Mouse (Mus musculus) neural tube, embryonic 11.5 days (tissue): Measurements from ENCODE around the gene Cnnm4. TPM values are rescaled to one million over a fixed set of nuclear protein-coding genes. Genes with fewer than 3 reads are reported as not detected.

ENCODE experiments used
- ATAC-seq: fragments of 200-750 bp; cut with Nextera tagmentation; 2 replicates; pipeline ENCODE4 v1.8.0; 2017; ENCODE audit warnings: moderate number of reproducible peaks, mild to moderate bottlenecking, moderate TSS enrichment, moderate library complexity; ENCODE audit not compliant: insufficient read depth, low FRiP score, low TSS enrichment
- DNase-seq: peaks from one replicate; pipeline ENCODE4 v3.0.0-alpha.2; 2015; ENCODE audit warnings: low spot score
- H3K27ac ChIP-seq: fragments of 300-500 bp; sonication (generic); 2 replicates; pipeline ENCODE4 v1.5.1; 2014; ENCODE audit warnings: low read depth, mild to moderate bottlenecking, low read length
- H3K27me3 ChIP-seq: fragments of 300-500 bp; sonication (generic); 2 replicates; pipeline ENCODE4 v1.6.1; 2014; ENCODE audit warnings: mild to moderate bottlenecking, low read length, mixed read lengths; ENCODE audit not compliant: control insufficient read depth, insufficient read depth
- H3K36me3 ChIP-seq: fragments of 300-500 bp; sonication (generic); 2 replicates; pipeline ENCODE4 v1.6.1; 2014; ENCODE audit warnings: mild to moderate bottlenecking, low read length, moderate library complexity, mixed read lengths; ENCODE audit not compliant: control insufficient read depth, insufficient read depth
- H3K4me1 ChIP-seq: fragments of 300-500 bp; sonication (generic); 2 replicates; pipeline ENCODE4 v1.6.1; 2014; ENCODE audit warnings: low read length, mixed read lengths; ENCODE audit not compliant: control insufficient read depth, insufficient read depth
- H3K4me2 ChIP-seq: fragments of 300-500 bp; sonication (generic); 2 replicates; pipeline ENCODE4 v1.6.1; 2014; ENCODE audit warnings: low read depth, mild to moderate bottlenecking, moderate library complexity
- H3K4me3 ChIP-seq: fragments of 300-500 bp; sonication (generic); 2 replicates; pipeline ENCODE4 v1.5.1; 2014; ENCODE audit warnings: low read depth, low read length
- H3K9ac ChIP-seq: fragments of 300-500 bp; sonication (generic); 2 replicates; pipeline ENCODE4 v1.6.1; 2014; ENCODE audit warnings: mild to moderate bottlenecking, low read length
- H3K9me3 ChIP-seq: fragments of 300-500 bp; sonication (generic); 2 replicates; pipeline ENCODE4 v1.6.1; 2016; ENCODE audit warnings: low read length; ENCODE audit not compliant: control insufficient read depth
- WGBS: fragments of 180-500 bp; shearing (Covaris S2); extraction: QIAGEN DNeasy Blood & Tissue Kit; methylation state at CpG from one replicate; pipeline ENCODE4 v1.1.7; 2014; 5-methylcytosine and 5-hydroxymethylcytosine counted together
- polyA plus RNA-seq: library from polyadenylated mRNA; unstranded; fragments of >200 nt; fragmentation: Nextera tagmentation; extraction: Ambion mirVana; gene quantifications from 2 replicates; pipeline ENCODE4 v1.2.1, GENCODE M21; 2014

Cnnm4 gene
- polyA plus RNA-seq, 1 experiment from 2014 or later, result 14.0 TPM

- 88% methylated on average over 3 of the region's 3 CpGs for WGBS
- Histone ChIP-seq H3K27me3 (no peaks in the 10 kb centered on the region), H3K27ac (no peak overlapping the region), H3K4me3 (no peak overlapping the region), H3K4me1 (0 out of 2 replicates have a peak, but pooled peaks cover 4% of the 10 kb centered on the region), H3K36me3 (peaks cover 12% of the 10 kb centered on the region), H3K9ac (no peak overlapping the region), H3K9me3 (no peaks in the 10 kb centered on the region), H3K4me2 (no peak overlapping the region)
- ATAC-seq (no peak), DNase-seq (no peak)
These were observed 46.8 kb downstream of the Cnnm4 start for GRCm38 (mm10) chr1:36518259-36518658.

- no peak overlapping the region for H3K4me3 ChIP-seq
- ATAC-seq, result no peak
- no peak for DNase-seq
- no peak overlapping the region for H3K4me2 ChIP-seq
- H3K4me1 ChIP-seq, result no peaks in the 10 kb centered on the region
- no peaks in the 10 kb centered on the region for H3K27me3 ChIP-seq
- H3K9ac ChIP-seq, result no peak overlapping the region
- no peaks in the 10 kb centered on the region for H3K9me3 ChIP-seq
- H3K27ac ChIP-seq, result no peak overlapping the region
- 81% methylated on average over 11 of the region's 11 CpGs for WGBS
- H3K36me3 ChIP-seq, result peaks cover 12% of the 10 kb centered on the region
These were observed 48.2 kb downstream of the Cnnm4 start for GRCm38 (mm10) chr1:36519626-36520025.

GRCm38 (mm10) chr1:36522210-36522609 lies 50.8 kb downstream of the Cnnm4 start:
- no peak for ATAC-seq
- WGBS, result 91% methylated on average over 7 of the region's 7 CpGs
- H3K4me2 ChIP-seq, result no peak overlapping the region

DNA sequence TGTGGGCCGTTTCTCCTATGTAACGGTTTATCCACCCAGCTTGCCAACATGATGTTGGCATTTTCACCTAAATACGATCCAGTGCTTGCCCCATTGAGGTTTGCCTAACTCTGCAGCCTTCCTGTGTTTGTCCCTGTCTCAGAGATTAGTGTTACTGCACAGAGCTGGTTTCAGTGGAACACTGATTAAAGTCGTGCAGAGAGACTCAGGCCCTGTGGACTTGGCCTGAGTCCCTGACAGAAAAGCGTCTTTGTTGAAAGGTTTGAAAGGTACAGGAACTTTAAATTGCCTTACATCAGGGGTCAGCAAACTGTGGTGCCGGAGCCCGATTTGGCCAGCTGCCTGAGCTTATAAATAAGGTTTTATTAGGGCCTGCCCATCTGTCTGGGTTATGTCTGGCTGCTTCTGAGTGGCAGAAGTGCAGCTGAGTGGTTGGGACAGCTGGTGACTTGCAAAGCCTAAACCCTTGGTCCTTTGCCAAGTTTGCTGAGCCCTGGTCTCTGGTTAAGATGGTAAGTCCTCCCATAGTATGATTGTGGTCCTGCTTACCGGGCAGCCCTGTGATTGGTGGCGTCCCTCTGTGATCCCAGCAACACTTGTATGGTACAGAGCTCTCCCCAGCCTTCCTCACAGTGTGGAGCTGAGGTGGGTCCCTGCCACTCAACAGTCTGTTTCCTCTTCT lies 52.1 kb downstream of the Cnnm4 start:
- DNase-seq (no peak), ATAC-seq (no peak)
- H3K4me2 ChIP-seq, result no peak overlapping the region
- peaks cover 12% of the 10 kb centered on the region for H3K36me3 ChIP-seq
- no peaks in the 10 kb centered on the region for H3K9me3 ChIP-seq
- H3K27ac ChIP-seq, result no peak overlapping the region
- H3K4me3 ChIP-seq, result no peak overlapping the region
- H3K27me3 ChIP-seq, result no peaks in the 10 kb centered on the region
- H3K4me1 ChIP-seq, result no peaks in the 10 kb centered on the region
- 88% methylated on average over 9 of the region's 9 CpGs for WGBS
- H3K9ac ChIP-seq, result no peak overlapping the region

More at GRCm38 (mm10) chr1:36522210-36522609, 50.8 kb downstream of the Cnnm4 start:
- H3K4me3 ChIP-seq, result no peak overlapping the region
- H3K9me3 ChIP-seq, result no peaks in the 10 kb centered on the region
- DNase-seq, result no peak
- peaks cover 12% of the 10 kb centered on the region for H3K36me3 ChIP-seq
- H3K4me1 ChIP-seq, result no peaks in the 10 kb centered on the region
- no peaks in the 10 kb centered on the region for H3K27me3 ChIP-seq
- H3K9ac ChIP-seq, result no peak overlapping the region
- no peak overlapping the region for H3K27ac ChIP-seq

DNA sequence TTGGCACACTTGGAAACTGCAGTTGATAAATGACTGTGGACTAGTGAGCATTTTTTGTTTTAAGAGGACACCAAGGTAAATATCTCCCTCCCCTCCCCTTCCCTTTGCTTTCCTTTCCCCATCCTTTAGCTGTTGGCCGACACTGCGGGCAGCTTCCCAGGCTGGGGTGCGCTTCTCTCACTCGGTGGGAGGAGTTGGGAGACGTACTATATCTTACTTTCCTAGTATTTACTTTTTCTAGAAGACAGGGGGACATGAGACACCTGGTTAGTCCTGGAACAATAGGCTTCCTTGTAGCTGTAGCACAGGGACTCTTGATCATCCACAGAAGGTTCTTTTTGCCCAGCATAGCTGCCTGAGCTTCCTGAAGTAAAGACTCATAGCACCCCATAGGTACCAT lies 52.6 kb downstream of the Cnnm4 start:
- H3K4me3 ChIP-seq, result no peak overlapping the region
- no peak for ATAC-seq
- no peak overlapping the region for H3K4me2 ChIP-seq
- H3K36me3 ChIP-seq, result peaks cover 12% of the 10 kb centered on the region
- H3K9ac ChIP-seq, result no peak overlapping the region
- WGBS, result 94% methylated on average over 5 of the region's 5 CpGs
- H3K27ac ChIP-seq, result no peak overlapping the region
- H3K9me3 ChIP-seq, result no peaks in the 10 kb centered on the region
- H3K27me3 ChIP-seq, result no peaks in the 10 kb centered on the region
- DNase-seq, result no peak
- no peaks in the 10 kb centered on the region for H3K4me1 ChIP-seq

GRCm38 (mm10) chr1:36525774-36526173 lies 54.4 kb downstream of the Cnnm4 start:
- whole genome bisulfite sequencing, result 92% methylated on average over 12 of the region's 12 CpGs

GRCm38 (mm10) chr1:36526903-36527302 lies 55.5 kb downstream of the Cnnm4 start:
- peaks cover 2% of the 10 kb centered on the region; the same call in 1 of the 2 replicates for H3K36me3 ChIP-seq
- H3K4me3 ChIP-seq, result no peak overlapping the region
- no peak overlapping the region for H3K4me2 ChIP-seq
- no peaks in the 10 kb centered on the region for H3K27me3 ChIP-seq
- DNase-seq (no peak), ATAC-seq (no peak)
- H3K27ac ChIP-seq, result no peak overlapping the region
- H3K9me3 ChIP-seq, result no peaks in the 10 kb centered on the region
- no peaks in the 10 kb centered on the region for H3K4me1 ChIP-seq
- 94% methylated on average over 10 of the region's 10 CpGs for WGBS
- H3K9ac ChIP-seq, result no peak overlapping the region

More at GRCm38 (mm10) chr1:36525774-36526173, 54.4 kb downstream of the Cnnm4 start:
- H3K9me3 ChIP-seq, result no peaks in the 10 kb centered on the region
- no peak overlapping the region for H3K4me2 ChIP-seq
- DNase-seq (no peak), ATAC-seq (no peak)
- no peaks in the 10 kb centered on the region for H3K27me3 ChIP-seq
- no peak overlapping the region for H3K9ac ChIP-seq
- H3K4me1 ChIP-seq, result no peaks in the 10 kb centered on the region
- H3K4me3 ChIP-seq, result no peak overlapping the region
- no peak overlapping the region for H3K27ac ChIP-seq
- peaks cover 8% of the 10 kb centered on the region for H3K36me3 ChIP-seq

DNA sequence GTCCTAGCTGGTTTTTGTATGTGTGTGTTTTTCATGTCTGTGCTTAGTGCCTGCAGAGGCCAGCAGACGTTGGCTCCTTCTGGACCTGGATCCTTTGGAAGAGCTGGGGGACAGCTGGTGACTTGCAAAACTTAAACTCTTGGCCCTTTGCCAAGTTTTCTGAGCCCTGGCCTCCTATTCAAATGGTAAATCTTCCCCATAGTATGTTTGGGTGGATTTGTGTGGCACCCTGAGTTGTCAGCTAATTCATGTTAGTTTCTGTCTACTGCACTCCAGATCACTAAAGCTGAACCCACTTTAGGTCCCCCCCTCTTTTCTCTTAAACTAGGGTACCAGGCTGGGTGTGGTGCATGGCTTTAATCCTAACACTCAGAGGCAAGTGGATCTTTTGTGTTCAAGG lies 56.9 kb downstream of the Cnnm4 start:
- no peak overlapping the region for H3K9ac ChIP-seq
- WGBS, result 53% methylated on average over 1 of the region's 1 CpGs
- H3K4me3 ChIP-seq, result no peak overlapping the region
- H3K27ac ChIP-seq, result 0 out of 2 replicates have a peak overlapping the region, but pooled peaks have one; percentile 46
- no peaks in the 10 kb centered on the region; the same call in 1 of the 2 replicates for H3K36me3 ChIP-seq
- no peak for DNase-seq
- H3K4me2 ChIP-seq, result no peak overlapping the region
- no peaks in the 10 kb centered on the region for H3K27me3 ChIP-seq
- peak; percentile 51; the same call in 1 of the 2 replicates for ATAC-seq
- H3K4me1 ChIP-seq, result no peaks in the 10 kb centered on the region
- no peaks in the 10 kb centered on the region for H3K9me3 ChIP-seq

DNA sequence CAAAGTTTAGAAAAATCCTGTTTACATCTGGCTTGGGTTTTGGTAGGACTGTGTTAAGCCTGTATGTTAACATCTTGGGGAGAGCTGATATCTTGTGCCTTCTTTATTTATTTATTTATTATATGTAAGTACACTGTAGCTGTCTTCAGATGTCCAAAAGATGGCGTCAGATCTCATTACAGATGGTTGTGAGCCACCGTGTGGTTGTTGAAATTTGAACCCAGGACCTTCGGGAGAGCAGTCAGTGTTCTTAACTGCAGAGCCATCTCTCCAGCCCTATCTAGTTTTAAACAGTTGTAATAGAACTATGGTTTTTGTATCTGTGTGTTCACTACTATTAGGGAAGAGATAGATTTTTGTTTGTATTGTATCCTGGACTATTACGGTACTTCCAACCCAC lies 57.9 kb downstream of the Cnnm4 start:
- no peak overlapping the region for H3K9ac ChIP-seq
- no peaks in the 10 kb centered on the region for H3K4me1 ChIP-seq
- no peak overlapping the region for H3K27ac ChIP-seq
- H3K9me3 ChIP-seq, result no peaks in the 10 kb centered on the region
- DNase-seq, result no peak
- no peak overlapping the region for H3K4me2 ChIP-seq
- H3K36me3 ChIP-seq, result no peaks in the 10 kb centered on the region
- no peak overlapping the region for H3K4me3 ChIP-seq
- 91% methylated on average over 4 of the region's 4 CpGs for WGBS
- ATAC-seq, result no peak
- no peaks in the 10 kb centered on the region for H3K27me3 ChIP-seq
